Mouse (Mus musculus): ENCODE data around the gene Ptprcap.

Gene Ptprcap

DNA sequence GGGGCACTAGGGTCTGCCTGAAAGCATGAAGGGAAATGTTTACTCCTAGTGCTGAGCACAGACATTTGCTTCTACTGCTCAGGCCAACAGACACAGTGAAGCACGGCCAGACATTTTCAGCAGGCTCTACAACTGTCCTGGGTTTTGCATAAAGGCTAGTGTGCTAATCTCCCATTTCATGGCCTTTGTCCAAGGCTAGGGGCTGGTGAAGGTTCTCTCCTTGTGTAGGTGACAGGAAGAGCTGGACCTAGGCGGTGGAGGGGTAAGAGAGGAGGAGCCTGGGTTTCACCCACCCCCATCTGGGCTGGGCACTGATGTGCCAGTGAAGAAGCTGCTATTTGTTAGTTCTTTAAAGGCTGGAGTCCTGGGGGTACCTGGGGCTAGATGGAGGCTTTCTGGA lies 11.3 kb downstream of the Ptprcap start:
- no peak for DNase-seq (ENCODE audit: extremely low spot score, low read depth, low spot score)

DNA sequence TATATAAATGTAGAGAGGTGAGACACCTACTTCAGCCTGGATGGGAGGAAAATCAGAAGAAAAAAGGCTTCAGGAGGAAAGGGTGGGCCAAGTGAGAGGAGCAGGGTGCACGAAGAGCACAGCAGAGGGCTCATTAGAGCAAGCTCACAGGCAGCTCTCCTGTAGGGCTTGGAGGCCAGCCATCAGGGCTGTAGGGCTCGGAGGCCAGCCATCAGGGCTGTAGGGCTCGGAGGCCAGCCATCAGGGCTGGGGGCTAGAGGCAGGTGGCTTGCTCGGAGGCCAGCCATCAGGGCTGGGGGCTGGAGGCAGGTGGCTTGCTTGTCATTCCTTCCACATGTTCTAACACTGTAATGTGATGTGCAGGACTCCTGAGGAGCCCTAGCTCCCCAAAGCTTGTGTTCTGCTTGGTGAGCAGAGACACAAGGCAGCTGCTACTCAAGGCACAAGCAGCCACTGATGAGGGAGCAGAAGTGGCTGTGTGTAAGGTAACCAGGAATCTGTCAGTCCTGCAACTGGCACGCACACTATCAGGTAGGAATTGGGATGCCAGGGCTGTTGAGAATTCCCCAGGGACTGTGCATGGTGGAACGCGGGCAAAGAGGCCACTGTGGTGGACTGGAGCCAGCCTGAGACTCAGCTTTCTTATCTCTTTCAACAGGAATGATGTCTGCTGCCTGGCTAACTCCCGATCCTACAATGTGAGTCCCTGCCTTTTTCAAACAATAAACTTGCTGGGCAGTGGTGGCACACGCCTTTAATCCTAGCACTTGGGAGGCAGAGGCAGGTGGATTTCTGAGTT lies 13.5 kb downstream of the Ptprcap start:
- DNase-seq (ENCODE audit: extremely low spot score, low read depth, low spot score), result no peak

DNA sequence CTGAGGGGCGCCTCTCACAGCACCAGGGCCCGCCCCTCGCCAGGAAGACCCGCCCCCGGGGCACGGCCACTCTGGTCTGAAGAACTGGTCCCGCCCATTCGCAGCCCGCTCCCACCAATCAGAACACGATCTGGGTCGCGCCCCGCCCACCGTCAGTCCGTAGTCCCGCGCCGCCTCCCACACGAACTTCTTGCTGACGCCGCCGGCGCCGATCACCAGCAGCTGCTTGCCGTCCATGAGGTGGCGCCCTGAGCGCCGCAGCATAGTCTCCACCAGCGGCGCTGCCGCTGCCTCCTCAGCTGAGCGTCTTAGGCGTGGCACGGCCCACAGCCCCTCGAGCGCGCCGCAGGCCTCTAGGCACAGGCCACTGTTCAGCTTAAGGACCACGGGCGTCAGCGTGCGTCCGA lies 16.0 kb downstream of the Ptprcap start:
- peak; percentile 89 for DNase-seq (ENCODE audit: extremely low spot score, low read depth, low spot score)

DNA sequence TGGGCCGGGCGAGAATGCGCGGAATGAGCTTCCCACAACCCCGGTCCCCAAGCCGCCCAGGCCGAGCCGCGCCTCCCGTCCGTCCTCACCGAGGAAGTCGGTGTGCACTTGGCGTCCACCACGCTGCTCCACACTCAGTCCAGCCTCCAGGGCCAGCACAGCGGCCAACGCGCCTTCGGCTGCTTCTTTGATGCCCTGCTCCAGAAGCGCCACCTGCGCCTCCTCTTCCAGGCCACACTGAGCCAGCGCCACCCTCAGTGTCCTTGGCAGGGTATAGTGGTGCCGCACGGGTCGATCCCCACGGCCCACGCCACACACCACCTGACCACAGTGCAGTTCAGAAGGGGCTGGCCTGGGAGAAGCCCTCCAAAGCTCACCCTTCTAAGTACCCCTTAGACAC lies 16.4 kb downstream of the Ptprcap start:
- no peak for DNase-seq (ENCODE audit: extremely low spot score, low read depth, low spot score)

DNA sequence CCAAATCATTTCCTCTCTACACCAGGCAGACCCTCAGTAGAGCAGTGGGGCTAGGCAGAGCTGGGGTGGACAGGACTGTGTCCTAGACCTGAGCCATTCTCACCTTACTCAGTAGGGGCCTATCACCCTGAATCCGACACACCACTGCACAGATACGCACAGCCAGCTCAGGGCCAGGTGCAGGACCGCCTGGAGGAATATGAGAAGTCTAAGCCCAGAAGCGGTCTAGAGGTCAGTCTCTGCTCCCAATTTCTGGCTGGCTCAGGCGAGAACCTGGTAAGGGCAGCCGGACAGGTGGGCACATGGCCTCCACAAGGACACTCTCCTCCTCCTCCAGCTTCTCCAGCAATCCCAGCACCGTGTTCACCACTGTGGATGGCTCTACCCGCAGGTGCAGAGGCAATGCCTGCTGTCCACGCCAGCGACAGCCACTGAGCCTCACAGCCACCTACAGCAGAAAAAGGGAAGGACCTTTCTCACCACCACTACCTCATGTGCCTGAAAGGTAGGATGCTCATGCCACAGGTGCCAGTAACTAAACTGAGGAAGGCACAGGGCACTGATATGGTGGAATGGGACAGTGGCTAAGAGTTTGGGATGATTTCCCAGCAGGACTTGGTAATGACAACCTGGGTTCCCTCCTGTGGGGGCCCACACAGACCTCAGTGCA lies 17.5 kb downstream of the Ptprcap start:
- DNase-seq (ENCODE audit: extremely low spot score, low read depth, low spot score), result no peak

DNA sequence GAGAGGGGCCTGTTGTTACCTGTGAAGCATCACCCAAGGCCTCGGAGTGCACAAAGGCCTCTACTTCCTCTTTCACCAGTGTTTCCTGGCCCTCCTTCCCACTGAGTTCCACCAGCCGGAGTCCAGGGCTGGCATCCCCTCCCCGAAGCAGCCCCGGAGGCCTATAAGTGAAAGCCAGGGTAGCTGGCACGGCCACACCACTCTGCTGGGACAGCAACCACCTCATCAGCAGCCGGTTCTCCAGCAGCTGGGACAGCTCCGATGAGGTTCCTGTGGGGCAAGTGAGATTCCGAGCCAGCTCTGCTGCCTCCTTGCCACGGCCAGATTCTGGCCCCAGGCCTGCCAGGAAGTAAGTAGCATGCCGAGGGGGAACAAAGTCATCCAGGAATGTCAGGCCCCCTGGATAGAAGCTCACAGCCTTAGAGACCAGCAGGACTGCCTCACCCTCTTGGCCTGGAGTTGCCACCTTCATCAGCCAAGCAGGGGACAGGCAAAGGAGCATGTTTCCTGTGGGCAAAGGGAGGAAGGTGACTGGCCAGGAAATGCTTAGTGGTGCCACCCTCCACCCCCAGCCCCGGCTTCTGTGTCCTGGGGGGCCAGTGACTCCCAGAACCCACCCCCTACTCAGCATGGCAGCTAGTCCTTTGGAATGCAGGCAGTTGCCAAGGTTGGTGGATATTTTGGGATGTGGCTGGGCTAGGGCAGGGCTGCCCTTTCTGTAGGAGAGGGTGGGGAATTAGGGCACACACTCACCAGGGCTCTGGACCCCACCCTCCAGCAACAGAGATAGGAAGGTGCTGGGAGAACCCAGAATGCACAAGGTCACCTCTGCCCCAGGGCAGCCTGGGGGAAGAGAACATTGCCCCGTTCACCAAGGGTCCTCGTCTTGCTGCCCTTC lies 18.2 kb downstream of the Ptprcap start:
- DNase-seq (ENCODE audit: extremely low spot score, low read depth, low spot score), result no peak

DNA sequence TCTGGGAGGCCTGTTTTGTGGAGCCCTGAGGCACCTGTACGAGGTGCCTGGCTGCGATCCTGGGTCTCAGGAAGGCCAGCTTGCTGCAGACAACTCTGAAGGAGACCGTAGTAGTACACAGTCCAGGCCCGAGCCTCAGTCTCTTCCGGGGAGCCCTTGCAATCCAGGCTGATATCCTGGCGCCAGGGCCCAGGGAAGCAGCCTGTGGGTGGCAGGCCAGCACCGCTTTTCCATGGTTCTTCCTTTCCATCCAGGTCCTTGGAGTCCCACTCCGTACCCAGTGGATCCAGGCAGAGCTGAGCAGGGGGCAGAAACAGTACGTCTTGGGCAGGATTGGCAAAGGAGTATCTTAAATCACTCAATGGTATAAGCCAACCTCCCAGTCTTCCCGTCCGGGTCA lies 19.5 kb downstream of the Ptprcap start:
- DNase-seq (ENCODE audit: extremely low spot score, low read depth, low spot score), result no peak

DNA sequence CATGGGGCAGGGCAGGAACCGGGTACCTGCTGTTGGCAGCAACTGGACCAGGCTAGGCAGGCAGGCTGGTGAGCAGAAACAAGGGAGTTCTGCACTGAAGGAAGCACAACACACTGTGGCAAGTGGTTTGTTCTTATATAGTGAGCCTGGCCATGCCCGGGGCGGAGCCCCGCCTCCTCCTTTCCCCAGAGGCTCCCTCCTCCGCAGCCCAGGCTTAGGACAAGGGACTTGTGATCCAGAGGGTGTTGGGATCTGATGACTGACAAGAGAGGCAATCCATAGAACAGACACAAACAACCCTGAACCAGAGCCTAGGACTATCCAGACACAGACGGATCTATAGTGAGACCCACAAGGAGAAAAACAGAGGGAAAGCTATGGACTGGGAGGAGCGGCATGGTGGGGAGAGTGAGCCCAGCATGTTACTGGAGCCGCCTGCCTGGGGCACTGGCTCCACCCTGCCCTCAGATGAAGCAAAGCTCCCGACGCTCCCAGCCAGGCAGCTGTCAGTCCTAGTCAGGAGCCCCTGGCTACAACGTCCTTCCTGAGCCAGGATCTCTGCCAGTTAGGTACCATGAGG lies 22.1 kb downstream of the Ptprcap start, which contains the start of gene Carns1:
Carns1 (minus strand) TSS at position 112 of the 580 bp plus-strand sequence.
- DNase-seq (ENCODE audit: extremely low spot score, low read depth, low spot score), result no peak

DNA sequence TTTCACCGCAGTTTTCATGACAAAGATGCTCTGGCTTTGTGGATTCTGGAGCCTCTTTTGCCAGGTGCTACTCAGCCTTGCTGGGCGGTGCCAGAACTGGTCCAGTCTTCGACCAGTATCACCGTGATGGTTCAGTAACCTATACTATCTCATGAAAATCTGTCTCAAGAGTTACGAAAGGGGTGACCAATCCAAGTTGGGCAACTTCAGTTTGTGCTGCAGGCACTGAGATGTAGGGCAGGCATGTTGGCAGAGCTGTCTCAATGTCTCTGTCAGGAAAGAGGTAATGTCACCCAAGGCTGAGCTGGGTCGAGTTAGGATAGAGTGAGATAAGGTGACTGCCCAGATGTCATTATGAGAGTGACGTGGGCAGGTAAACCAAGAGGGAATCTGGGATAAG lies 27.0 kb downstream of the Ptprcap start:
- no peak for DNase-seq (ENCODE audit: extremely low spot score, low read depth, low spot score)

DNA sequence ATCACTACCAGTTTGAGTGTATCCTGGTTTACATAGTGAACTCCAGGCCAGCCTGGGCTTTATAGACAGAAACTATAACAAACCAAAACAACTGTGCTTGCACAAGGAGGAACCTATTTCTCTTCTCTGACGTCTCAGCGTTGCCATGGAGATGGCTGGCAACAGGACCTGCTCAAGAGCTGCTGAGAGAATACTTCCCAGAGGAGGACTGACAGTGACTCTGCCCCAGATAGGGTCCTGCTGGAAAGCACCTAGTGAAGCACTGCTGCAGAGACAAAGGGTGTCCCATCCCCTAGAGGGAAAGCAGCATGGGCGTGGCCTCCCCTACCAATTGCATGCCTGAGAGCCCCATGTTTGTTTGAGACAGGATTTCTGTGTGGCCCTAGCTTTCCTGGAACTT lies 28.5 kb downstream of the Ptprcap start:
- DNase-seq (ENCODE audit: extremely low spot score, low read depth, low spot score), result no peak

DNA sequence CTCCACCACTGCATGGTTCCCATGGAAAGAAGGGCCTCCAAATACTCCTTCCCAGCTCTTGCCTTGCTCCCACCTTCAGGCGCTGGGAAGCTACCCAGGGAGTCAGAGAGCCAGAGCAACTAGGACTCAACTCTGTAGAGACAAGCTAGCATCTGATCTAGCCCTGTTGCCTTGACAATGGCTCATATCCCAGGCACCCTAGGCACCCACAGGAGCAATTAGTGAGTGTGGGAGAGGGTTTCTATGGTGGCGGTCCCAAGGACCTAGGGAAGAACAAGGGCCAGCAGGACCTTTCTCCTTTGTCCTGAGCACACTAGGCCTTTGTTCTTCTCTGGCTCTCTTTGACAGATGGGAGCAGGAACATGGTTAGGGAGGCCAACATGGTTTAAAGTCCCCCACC lies 30.3 kb downstream of the Ptprcap start:
- no peak for DNase-seq (ENCODE audit: extremely low spot score, low read depth, low spot score)

DNA sequence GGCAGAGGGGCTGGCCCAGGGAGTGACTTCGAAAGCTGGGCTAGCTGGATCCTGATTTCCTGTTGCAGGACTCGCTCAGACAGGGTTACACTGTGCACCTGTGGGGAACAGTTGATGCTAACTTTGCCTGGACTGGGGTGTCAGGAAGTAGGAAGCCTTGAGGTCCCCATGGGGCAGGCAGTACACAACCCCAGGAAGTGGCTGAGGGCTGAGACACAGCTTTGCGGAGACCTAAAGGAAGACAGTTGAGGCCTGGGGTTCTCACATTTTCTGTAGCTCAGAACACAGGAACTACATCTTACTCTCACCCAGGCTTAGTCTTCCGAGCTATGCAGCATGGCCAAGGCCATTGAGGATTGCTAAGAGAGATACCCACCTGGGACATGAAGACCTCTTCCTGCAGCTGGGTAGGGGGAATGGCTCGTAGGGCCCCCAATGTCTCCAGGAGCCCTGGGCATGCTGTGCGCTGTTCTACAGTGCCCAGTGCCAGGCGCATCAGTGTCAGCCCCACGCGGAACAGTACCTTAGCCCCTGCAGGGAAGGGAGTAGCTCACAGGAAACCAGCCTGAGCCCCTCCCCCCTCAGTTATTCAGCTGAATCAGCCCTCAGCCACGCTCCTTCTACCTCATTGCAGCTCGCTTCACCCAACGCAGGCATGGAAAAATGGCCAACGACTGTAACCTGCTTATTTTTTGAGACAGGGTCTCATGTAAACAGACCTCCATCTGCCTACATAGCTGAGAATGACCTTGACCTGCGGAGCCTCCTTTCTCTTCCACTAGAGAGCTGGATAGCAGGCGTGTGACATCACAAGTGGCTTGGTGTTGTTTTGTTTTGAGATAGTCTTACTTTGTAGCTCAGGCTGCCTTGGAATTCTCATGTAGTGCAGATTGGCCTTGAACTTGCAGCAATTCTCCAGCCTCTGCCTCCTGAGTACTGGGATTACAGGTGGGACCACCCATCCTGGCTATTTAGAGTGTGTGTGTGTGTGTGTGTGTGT lies 31.9 kb downstream of the Ptprcap start:
- no peak for DNase-seq (ENCODE audit: extremely low spot score, low read depth, low spot score)

DNA sequence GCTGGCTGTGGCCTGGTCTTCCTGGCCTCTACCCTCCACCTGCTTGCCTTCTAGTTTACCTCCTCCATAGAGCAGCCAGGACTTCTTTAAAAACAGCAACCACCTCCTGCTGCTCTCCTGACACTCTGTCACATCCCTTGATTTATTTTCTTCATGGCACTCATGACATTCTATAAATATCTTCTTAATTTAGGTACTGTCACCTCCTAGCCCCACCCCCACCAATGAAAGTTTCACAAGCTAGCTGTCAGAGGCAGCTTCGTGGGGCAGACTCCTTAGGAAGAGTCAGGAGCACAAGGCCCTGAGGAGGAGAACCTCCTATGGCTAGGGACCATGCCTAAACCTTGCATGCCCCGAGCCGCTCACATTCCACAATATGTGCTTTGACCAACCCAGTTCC lies 33.9 kb downstream of the Ptprcap start:
- no peak for DNase-seq (ENCODE audit: extremely low spot score, low read depth, low spot score)

DNA sequence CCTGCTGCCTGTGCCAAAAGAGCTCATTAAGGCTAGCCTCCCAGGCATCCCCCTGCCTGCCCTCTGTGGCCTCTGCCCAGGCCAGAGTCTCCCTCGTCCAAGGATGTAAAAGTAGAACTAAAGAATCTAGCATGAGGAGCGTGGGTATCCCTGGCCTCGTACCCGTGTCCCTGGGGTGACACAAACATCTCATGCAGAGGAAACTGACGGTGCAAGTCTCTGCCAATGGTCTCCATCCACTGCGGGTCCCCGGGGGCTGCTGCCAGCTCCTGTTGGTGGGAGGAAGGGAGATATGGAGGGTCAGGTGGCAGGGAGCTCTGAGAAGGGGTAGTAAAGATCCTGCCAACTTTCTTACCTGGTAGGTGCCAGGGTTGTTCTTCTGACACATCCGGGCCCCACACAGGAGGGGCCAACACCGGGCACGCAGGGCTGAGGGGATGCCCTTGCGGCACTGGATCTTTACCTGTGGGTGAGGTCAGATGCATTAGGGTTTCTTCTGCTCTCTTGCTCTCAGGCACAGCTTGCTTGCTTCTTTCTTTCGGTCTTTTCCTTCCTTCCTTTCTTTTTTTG lies 35.7 kb downstream of the Ptprcap start:
- DNase-seq (ENCODE audit: extremely low spot score, low read depth, low spot score), result no peak

DNA sequence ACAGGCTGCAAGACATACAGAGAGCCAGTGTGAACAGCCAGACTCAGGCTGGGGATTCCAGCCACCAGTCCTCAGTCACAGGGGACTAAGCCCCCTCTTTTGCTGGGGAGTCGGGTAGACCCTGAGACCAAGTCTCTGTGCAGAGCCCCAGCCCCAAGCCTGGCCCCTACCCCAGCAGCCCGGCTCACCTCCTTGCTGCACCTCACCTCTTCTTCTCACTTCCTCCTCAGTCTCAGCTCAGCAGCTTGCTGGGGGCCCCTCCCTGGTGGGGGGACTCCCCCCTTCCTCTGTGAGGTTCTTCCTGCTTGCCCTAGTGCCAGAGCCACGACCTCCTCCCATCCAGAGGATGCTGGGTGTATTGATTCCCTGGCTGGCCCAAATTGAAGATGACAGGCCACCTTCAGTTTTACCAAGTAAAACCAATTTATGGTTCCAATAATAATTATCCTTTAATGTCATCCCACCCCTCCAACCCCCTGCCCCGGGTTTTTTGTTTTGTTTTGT lies 37.5 kb downstream of the Ptprcap start, which contains the start of gene Tbc1d10c:
Tbc1d10c (minus strand) TSS at position 454 of the 504 bp plus-strand sequence.
- DNase-seq (ENCODE audit: extremely low spot score, low read depth, low spot score), result no peak

DNA sequence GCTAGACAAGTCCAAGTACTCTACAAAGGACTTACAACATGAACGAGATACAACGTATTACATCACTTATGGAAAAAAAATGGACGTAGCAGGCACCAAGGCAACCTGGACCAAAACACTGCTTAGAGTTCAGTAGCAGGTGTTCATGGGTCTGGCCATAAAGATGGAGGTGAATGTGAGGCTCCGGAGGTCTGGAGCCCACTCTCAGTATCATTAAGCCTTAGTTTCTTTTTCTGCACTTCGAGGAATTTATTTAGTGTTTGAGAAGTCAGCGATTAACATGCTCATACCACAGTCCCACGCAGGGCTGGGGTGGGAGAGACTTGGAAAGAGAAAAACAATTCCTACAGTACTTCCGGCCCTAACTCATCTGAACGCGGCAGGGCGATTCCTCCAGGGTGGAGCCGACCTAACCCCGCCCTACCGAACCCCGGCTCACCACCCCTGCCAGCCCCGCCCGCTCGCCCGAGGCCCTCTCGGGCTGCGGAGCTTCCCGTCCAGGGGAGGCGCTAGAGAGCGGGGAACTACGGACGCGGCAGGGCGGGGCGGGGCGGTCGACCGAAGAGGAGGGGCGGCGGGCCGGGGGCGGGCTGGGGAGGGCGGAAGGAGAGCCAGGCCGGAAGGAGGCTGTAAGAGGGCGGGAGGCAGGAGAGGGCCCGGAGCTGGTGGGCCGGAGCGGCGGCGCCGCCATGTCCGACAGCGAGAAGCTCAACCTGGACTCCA lies 38.3 kb downstream of the Ptprcap start, which contains the start of gene Ppp1ca:
Ppp1ca (plus strand) TSS at position 538 of the 723 bp plus-strand sequence.
- DNase-seq (ENCODE audit: extremely low spot score, low read depth, low spot score), result peak; percentile 77

DNA sequence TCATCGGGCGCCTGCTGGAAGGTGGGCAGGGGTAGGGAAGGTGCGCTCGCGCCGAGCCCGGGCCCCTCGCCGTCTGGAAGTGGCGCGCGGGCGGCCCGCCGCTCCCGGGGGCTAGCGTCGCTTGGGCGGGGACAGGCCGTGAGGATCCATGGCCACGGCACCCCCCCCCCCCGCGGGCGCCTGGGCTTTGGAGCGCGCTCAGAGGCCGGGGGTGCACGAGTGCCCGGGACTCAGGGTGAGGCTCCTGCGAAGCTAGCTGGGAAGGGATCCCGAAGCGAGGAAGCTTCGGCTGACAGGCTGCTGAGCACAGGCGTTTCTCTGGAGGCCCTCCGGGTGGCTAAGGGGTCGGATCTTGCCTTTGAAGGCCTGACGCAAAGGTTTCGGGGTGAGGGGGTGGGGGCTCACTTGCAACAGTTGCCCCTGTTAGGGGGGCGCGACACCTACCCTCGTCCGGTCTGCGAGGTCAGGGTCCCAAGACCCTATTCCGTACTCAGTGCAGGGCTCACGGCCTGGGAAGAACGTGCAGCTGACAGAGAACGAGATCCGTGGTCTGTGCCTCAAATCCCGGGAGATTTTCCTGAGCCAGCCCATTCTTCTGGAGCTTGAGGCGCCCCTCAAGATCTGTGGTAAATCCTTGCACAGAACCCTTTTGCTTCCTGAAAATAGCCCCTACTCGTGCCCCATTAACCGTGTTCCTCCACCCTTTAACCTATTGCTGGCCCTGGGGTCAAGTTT lies 39.0 kb downstream of the Ptprcap start:
- DNase-seq (ENCODE audit: extremely low spot score, low read depth, low spot score), result no peak

DNA sequence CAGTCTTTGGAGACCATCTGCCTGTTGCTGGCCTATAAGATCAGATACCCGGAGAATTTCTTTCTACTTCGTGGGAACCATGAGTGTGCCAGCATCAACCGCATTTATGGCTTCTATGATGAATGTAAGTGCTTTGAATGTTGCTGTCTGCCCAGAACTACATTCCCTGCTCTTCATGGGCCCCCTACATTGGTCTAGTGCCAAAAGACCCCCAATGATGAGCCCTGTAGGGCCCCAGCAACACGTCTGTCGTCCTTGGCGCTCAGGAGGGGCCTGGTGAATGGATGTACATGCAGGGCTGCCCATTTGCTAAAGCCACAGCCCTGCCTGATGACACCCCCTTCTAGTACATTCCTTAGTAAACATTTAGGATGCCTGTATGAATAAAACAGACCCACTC lies 39.7 kb downstream of the Ptprcap start:
- no peak for DNase-seq (ENCODE audit: extremely low spot score, low read depth, low spot score)
